Mouse (Mus musculus) lung, postnatal 25 days (tissue): ENCODE measurements around the gene Ephb2.

Experiments
- DNase-seq: peaks from one replicate; pipeline ENCODE4 v3.0.0; 2022; ENCODE audit warnings: low spot score

The Ephb2 gene

GRCm38 (mm10) chr4:136835621-136836386 is at the start of gene Ephb2:
Gene Ephb2 (minus strand): TSS chr4:136835988.
- DNase-seq: peak; percentile 20

- no peak for DNase-seq
Observed at GRCm38 (mm10) chr4:136878601-136879000, 42.8 kb upstream of the Ephb2 start.

DNA sequence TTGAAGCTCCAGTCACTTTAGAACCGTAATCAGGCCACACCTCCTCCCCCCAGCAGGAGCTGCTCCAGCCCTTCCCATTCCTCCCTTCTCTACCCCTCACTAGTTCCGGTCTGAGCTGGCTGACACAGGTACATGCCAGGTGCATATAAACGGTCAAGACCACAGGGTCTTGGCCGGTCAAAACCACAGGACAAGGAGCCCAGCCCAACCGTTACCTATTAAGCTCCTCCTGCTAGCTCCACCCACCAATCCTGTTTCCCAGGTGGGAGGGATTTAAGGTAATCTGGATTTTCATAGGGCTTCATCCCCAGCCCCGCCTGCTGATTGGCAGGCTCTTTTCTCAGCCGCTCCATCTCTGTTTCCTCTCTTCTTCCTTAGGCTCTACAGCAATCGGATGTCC is 42.4 kb upstream of the Ephb2 start:
- no peak for DNase-seq

- DNase-seq: no peak
Observed at GRCm38 (mm10) chr4:136876971-136877370, 41.2 kb upstream of the Ephb2 start.

DNA sequence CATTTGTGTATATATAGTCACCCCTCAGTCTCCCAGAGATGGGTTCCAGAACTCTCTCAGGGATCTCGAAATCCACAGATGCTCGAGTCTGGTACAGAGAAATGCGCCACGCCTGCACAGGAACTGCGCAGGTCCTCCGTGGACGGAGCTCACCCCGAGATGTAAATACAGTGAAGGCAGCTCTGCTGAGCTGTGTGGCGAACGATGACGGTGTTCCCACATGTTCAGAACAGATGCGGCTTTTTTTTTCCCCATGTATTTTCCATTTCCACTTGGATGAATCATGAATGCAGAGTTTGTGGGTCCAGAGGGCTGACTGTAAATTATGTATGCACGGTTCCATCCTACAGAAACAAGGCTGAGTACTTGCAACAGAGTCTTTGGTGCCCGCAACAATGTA is 39.2 kb upstream of the Ephb2 start:
- DNase-seq: no peak

- DNase-seq: no peak
Observed at GRCm38 (mm10) chr4:136868371-136868770, 32.6 kb upstream of the Ephb2 start.

DNA sequence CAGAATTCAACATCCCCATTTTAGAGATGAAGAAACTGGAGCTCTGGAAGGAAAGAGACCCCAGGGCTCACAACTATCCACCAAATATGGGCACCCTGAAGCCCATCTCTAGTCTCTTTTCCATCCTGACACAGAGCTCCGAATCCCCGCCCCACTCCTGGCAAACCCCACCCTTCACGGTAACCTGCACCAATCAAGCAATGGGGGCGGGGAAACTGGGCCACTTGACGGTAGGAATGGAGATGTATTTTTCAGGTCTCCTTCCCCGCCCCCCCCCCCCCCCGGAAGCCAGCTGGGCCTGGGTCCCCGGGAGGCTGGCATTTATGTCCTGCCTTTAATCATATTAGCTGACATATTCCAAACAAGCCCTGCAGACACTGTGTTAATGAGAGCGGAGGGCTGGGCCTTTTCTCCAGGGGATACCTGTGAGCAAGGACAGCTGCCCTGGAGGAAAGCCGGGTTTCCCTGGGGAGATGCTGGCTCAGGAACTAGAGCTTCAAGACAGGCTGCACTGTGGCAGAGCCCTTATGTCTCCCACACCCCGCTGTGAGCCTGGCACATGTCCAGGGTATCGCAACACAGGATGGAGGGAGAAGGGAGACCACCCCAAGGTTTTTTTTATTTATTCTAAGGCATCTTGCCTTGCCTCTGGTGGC is 32.0 kb upstream of the Ephb2 start:
- DNase-seq: no peak

DNA sequence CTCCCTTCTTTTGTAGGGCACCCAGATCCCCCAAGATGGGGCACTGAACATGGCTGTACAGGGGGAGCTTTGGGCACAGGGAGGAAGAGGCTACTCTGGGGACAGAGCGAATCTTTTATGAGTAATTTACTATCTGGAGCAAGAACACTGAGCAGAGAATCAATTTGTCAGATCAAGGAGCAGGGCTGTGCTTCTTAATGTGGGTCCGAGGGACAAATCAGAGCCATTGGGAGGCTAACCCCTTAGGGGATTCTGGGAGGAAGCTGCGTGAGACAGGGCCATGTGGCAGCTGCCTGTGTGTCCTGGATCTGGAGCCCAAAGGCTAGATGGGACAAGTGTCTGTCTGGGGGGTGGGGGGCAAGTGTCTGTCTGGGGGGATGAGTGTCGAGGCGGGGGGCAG is 29.7 kb upstream of the Ephb2 start:
- no peak for DNase-seq

GRCm38 (mm10) chr4:136864751-136865470 is 29.1 kb upstream of the Ephb2 start:
- no peak for DNase-seq

DNA sequence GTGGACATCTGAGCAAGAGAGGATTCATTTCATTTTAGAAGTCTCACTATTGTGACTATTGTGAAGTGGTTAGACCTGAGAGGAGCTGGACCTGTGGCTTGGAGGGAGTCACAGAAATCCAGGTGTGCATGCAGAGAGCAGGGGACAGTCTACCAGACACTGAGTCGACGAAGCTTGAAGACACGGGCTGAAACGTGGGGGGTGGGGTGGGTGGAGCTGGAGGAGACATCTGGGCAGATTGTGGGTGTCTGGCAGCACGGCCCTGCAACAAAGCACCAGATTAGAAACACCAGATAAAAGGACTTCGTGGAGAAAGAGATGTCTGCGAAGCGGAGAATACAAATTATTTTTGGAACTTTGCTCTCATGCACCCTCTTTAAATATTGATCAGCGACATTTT is 27.7 kb upstream of the Ephb2 start:
- no peak for DNase-seq

- no peak for DNase-seq
Observed at GRCm38 (mm10) chr4:136862411-136862810, 26.6 kb upstream of the Ephb2 start.

DNA sequence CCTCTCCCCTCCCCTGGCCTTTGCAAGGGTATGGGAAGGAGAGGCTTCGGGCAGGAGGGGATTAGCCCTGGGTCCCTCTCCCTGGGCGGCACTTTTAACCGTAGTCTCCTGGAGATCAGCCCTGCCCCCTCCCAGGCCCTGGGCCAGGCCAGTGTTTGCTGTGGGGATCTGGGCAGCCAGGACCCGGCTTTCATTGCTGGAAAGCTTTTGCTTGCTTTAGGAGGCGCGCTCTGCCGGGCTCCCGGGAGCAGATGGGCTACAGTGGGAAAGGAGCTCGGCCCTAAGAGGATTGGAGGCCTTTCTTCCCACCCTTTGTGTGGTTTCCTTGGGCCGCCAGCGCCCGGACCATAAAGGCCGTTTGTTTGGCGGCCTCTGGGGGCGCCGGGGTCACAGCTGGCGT is 26.0 kb upstream of the Ephb2 start:
- no peak for DNase-seq

- no peak for DNase-seq
Observed at GRCm38 (mm10) chr4:136860022-136860421, 24.2 kb upstream of the Ephb2 start.

GRCm38 (mm10) chr4:136855081-136855480 is 19.3 kb upstream of the Ephb2 start:
- no peak for DNase-seq

GRCm38 (mm10) chr4:136852989-136853388 is 17.2 kb upstream of the Ephb2 start:
- no peak for DNase-seq

DNA sequence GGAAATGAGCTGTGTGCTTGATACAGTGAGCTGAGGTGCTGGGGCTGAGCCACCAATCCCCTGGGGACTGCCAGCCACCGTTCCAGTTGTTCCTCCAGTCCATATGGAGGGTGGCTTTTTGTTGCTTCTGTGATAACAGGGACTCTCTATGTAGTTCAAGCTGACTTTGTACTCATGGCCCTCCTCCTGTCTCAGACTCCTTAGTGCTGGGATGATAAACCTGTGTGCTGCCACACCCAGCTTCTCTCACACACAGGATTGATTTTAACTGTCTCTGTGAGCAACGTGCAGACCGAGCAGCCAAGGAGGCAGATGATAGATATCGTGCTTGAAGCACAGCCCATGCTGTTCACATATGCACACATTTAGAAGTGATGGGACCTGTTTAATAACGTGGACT is 16.3 kb upstream of the Ephb2 start:
- DNase-seq: no peak

DNA sequence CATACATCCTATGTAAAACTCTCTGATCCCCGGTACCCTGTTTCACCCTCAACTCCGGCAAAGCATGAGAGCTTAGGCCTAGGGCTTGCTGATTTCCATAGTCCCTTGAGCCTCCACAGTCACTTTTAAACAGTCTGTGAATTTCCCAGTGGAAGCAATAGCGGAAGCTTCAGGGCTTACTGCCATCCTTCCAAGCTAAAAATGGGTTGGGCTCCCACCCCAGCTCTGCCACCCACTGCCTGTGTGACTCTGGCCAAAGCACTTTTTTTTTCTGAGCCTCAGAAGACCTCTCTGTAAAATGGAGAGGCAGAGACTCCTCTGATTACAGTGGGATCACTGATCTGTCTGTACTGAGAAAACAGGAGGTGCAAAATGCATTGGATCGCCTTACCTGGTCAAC is 12.8 kb upstream of the Ephb2 start:
- DNase-seq: no peak

DNA sequence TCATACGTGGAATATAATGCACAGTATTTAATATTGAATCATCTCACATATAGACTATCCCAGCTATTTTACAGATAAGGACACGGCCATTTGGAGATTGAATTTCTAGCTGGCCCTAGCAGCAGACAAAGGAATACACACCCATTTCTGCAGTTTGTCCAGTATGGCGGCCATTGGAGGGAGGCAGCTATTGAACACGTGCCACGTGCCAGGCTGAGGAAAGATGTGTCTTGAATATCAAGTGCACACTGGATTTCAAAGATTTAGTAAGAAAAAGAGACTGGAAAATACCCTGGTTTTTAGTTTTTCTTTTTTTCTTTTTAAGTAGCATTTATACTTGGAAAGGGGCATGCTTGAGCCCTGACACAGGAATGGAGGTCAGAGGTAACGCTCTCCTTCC is 11.4 kb upstream of the Ephb2 start:
- DNase-seq: no peak

GRCm38 (mm10) chr4:136842802-136843201 is 7.0 kb upstream of the Ephb2 start:
- no peak for DNase-seq

- no peak for DNase-seq
Observed at GRCm38 (mm10) chr4:136842033-136842432, 6.2 kb upstream of the Ephb2 start.

DNA sequence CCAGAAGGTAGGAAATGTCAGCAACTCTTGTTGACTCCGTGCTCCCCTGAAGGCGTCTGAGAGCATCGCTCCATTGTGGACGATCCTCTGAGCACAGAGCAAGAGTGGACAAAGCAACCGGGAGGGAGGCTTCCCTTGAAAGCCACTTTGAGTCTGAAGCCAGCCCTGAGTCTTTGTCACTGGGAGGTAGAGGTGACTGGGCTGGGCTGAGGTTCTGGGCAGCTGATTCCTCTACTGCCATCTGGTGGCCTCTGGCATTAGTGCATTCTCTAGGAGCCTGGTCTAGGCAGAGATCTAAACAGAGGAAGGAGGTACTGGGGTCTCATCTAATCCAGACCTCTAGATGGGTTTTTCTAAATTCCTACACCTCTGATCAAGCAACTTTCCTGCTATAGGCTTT is 5.3 kb upstream of the Ephb2 start:
- DNase-seq: peak; percentile 69

GRCm38 (mm10) chr4:136838462-136838861 is 2.7 kb upstream of the Ephb2 start:
- no peak for DNase-seq

GRCm38 (mm10) chr4:136838026-136838425 is 2.2 kb upstream of the Ephb2 start:
- DNase-seq: no peak
